Mouse (Mus musculus): ENCODE results near the gene Rhoa. TPM values are rescaled to one million over a fixed set of nuclear protein-coding genes. Genes with fewer than 3 reads are reported as not detected.

The Rhoa gene
- polyA plus RNA-seq, 1 experiment from 2014 or later: 437 TPM

GRCm38 (mm10) chr9:108343331-108343730 is 37.4 kb downstream of the Rhoa start:
- no peak for ATAC-seq (ENCODE audit: insufficient number of reproducible peaks, insufficient read depth, low FRiP score, low TSS enrichment, low read depth)
- Histone ChIP-seq H3K9me3 (no peaks in the 10 kb centered on the region), H3K4me3 (no peak overlapping the region), H3K4me2 (no peak overlapping the region), H3K9ac (no peak overlapping the region), H3K27ac (no peak overlapping the region), H3K27me3 (no peaks in the 10 kb centered on the region), H3K36me3 (no peaks in the 10 kb centered on the region), H3K4me1 (peaks cover 24% of the 10 kb centered on the region)
- 89% methylated on average over 3 of the region's 3 CpGs for WGBS

GRCm38 (mm10) chr9:108343835-108344234 is 37.9 kb downstream of the Rhoa start:
- ATAC-seq (ENCODE audit: insufficient number of reproducible peaks, insufficient read depth, low FRiP score, low TSS enrichment, low read depth): no peak
- Histone ChIP-seq H3K27me3 (no peaks in the 10 kb centered on the region), H3K4me3 (no peak overlapping the region), H3K9ac (no peak overlapping the region), H3K4me1 (peaks cover 24% of the 10 kb centered on the region), H3K4me2 (no peak overlapping the region), H3K36me3 (no peaks in the 10 kb centered on the region), H3K27ac (no peak overlapping the region), H3K9me3 (no peaks in the 10 kb centered on the region)
- WGBS: 96% methylated on average over 1 of the region's 1 CpGs

DNA sequence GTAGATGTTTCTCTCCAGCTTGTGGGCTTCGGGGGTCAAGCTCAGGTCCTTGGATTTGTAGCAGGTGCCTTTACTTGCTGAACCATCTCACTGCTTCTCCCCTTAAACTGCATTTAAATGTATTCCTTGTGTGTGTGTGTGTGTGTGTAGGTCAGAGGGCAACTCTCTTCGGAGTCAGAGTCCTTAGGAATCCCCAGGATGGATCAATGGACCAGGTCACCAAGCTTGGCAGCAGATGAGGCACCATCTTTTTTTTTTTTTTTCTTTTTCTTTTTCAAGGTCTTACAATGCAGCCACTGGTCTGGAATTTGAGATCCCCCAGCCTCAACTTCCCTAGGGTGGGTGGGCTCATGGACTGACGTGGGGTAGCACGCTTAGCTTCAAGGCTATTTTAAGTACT is 38.5 kb downstream of the Rhoa start:
- no peak for ATAC-seq (ENCODE audit: insufficient number of reproducible peaks, insufficient read depth, low FRiP score, low TSS enrichment, low read depth)
- Histone ChIP-seq H3K9me3 (no peaks in the 10 kb centered on the region), H3K27me3 (no peaks in the 10 kb centered on the region), H3K4me1 (peaks cover 30% of the 10 kb centered on the region), H3K4me3 (no peak overlapping the region), H3K27ac (no peak overlapping the region), H3K4me2 (no peak overlapping the region), H3K9ac (no peak overlapping the region), H3K36me3 (no peaks in the 10 kb centered on the region)
- WGBS: 77% methylated on average over 4 of the region's 4 CpGs

DNA sequence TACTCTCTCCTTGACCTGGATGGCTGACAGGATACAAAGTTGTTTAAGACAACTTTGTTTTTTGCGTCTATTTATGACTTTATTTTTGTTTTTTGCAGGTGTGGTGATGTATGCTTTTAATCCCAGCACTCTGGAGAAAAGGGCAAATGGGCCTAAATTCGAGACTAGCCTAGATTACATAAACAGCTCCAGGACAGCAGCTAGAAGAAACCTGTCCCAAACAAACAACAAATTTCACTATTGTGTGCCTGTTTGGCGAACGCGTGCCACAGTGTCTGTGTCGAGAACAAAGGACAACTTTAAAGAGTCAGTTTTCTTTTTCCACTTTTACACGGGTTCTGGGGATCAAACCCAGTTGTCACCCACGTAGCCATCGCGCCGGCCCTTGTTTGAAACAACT is 41.1 kb downstream of the Rhoa start:
- H3K4me2 ChIP-seq: peak overlapping the region; percentile 81
- 3% methylated on average over 11 of the region's 11 CpGs for WGBS
- no peaks in the 10 kb centered on the region for H3K27me3 ChIP-seq
- H3K4me3 ChIP-seq: peak overlapping the region; percentile 93
- H3K9ac ChIP-seq: peak overlapping the region; percentile 92
- peaks cover 23% of the 10 kb centered on the region for H3K36me3 ChIP-seq
- H3K27ac ChIP-seq: peak overlapping the region; percentile 97
- no peak for ATAC-seq (ENCODE audit: insufficient number of reproducible peaks, insufficient read depth, low FRiP score, low TSS enrichment, low read depth)
- H3K4me1 ChIP-seq: peaks cover 14% of the 10 kb centered on the region
- H3K9me3 ChIP-seq: no peaks in the 10 kb centered on the region

GRCm38 (mm10) chr9:108347540-108348289 is 41.8 kb downstream of the Rhoa start, which contains the start of gene Usp4:
Usp4 (plus strand) TSS chr9:108347853.
- peak within 1 kb of the TSS; percentile 93 for H3K4me3 ChIP-seq
- H3K36me3 ChIP-seq: peaks cover 30% of the 10 kb centered on the region
- H3K27me3 ChIP-seq: no peaks in the 10 kb centered on the region
- peak within 1 kb of the TSS; percentile 81 for H3K4me2 ChIP-seq
- ATAC-seq (ENCODE audit: insufficient number of reproducible peaks, insufficient read depth, low FRiP score, low TSS enrichment, low read depth): peak; percentile 92
- WGBS: under 1% methylated on average over 62 of the region's 75 CpGs
- peaks cover 14% of the 10 kb centered on the region for H3K4me1 ChIP-seq
- no peaks in the 10 kb centered on the region for H3K9me3 ChIP-seq
- H3K27ac ChIP-seq: peak within 1 kb of the TSS; percentile 97
- peak within 1 kb of the TSS; percentile 92 for H3K9ac ChIP-seq

DNA sequence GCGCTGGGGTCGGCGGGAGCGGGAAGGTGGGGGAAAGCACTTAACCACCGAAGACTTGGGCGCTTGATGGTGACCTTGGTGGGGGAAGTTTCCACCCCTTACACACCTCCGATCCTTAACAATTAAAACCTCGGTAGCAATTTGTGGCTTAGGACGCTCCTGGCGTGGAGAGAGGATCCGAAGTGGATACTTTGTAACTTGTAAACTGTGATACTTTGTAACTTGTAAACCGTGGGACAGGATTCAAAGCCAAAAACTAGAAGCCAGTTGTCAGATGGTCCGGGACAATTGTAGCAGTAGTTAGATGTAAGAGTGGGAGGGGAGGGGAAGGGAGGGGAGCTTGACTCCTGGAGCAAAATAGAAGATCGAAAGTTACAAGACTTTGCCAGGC is 42.4 kb downstream of the Rhoa start:
- Histone ChIP-seq H3K4me3 (peak overlapping the region; percentile 93), H3K4me2 (peak overlapping the region; percentile 81), H3K9ac (peak overlapping the region; percentile 92), H3K4me1 (peaks cover 14% of the 10 kb centered on the region), H3K27me3 (no peaks in the 10 kb centered on the region), H3K27ac (peak overlapping the region; percentile 97; the same call in 1 of the 2 replicates), H3K36me3 (peaks cover 36% of the 10 kb centered on the region), H3K9me3 (no peaks in the 10 kb centered on the region)
- no peak for ATAC-seq (ENCODE audit: insufficient number of reproducible peaks, insufficient read depth, low FRiP score, low TSS enrichment, low read depth)
- 4% methylated on average over 14 of the region's 14 CpGs for WGBS

GRCm38 (mm10) chr9:108349727-108350126 is 43.8 kb downstream of the Rhoa start:
- Histone ChIP-seq H3K9ac (peak overlapping the region; percentile 92; the same call in 1 of the 2 replicates), H3K4me3 (no peak overlapping the region), H3K27me3 (no peaks in the 10 kb centered on the region), H3K36me3 (peaks cover 50% of the 10 kb centered on the region), H3K27ac (no peak overlapping the region), H3K4me2 (no peak overlapping the region), H3K4me1 (peaks cover 14% of the 10 kb centered on the region), H3K9me3 (no peaks in the 10 kb centered on the region)
- no peak for ATAC-seq (ENCODE audit: insufficient number of reproducible peaks, insufficient read depth, low FRiP score, low TSS enrichment, low read depth)
- WGBS: 83% methylated on average over 4 of the region's 4 CpGs

DNA sequence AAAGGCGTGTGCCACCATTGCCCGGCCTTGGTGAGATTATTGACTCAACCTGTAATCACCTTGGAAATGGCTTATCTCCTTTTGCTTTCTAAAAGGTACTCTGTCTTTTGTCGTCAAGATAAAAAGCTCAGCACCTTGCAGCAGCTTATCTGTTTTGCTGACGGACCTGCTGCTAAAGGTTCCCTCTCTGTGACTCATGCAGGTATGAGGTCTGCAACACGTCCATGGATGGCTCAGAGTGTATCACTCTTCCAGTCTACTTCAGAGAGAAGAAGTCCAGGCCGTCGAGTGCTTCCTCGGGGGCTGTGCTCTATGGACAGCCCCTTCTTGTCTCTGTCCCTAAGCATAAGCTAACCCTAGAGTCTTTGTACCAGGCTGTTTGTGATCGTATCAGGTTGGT is 72.3 kb downstream of the Rhoa start:
- 92% methylated on average over 9 of the region's 9 CpGs for WGBS
- no peak overlapping the region for H3K9ac ChIP-seq
- no peak overlapping the region for H3K4me2 ChIP-seq
- H3K27me3 ChIP-seq: no peaks in the 10 kb centered on the region
- no peak for ATAC-seq (ENCODE audit: insufficient number of reproducible peaks, insufficient read depth, low FRiP score, low TSS enrichment, low read depth)
- no peak overlapping the region for H3K4me3 ChIP-seq
- no peaks in the 10 kb centered on the region for H3K4me1 ChIP-seq
- no peak overlapping the region for H3K27ac ChIP-seq
- H3K36me3 ChIP-seq: peaks cover 95% of the 10 kb centered on the region
- no peaks in the 10 kb centered on the region for H3K9me3 ChIP-seq

- Histone ChIP-seq H3K4me1 (no peaks in the 10 kb centered on the region), H3K9ac (no peak overlapping the region), H3K9me3 (no peaks in the 10 kb centered on the region), H3K27me3 (no peaks in the 10 kb centered on the region), H3K4me2 (no peak overlapping the region), H3K36me3 (peaks cover 95% of the 10 kb centered on the region), H3K4me3 (no peak overlapping the region), H3K27ac (no peak overlapping the region)
- ATAC-seq (ENCODE audit: insufficient number of reproducible peaks, insufficient read depth, low FRiP score, low TSS enrichment, low read depth): no peak
- WGBS: 91% methylated on average over 5 of the region's 5 CpGs
Measured at GRCm38 (mm10) chr9:108378736-108379135, 72.8 kb downstream of the Rhoa start.

GRCm38 (mm10) chr9:108379294-108379693 is 73.4 kb downstream of the Rhoa start:
- Histone ChIP-seq H3K4me1 (no peaks in the 10 kb centered on the region), H3K27ac (no peak overlapping the region), H3K4me3 (no peak overlapping the region), H3K36me3 (peaks cover 95% of the 10 kb centered on the region), H3K9me3 (no peaks in the 10 kb centered on the region), H3K27me3 (no peaks in the 10 kb centered on the region), H3K9ac (no peak overlapping the region), H3K4me2 (no peak overlapping the region)
- ATAC-seq (ENCODE audit: insufficient number of reproducible peaks, insufficient read depth, low FRiP score, low TSS enrichment, low read depth): no peak
- WGBS: 87% methylated on average over 4 of the region's 4 CpGs

GRCm38 (mm10) chr9:108381382-108381781 is 75.5 kb downstream of the Rhoa start:
- no peaks in the 10 kb centered on the region for H3K9me3 ChIP-seq
- peaks cover 94% of the 10 kb centered on the region for H3K36me3 ChIP-seq

GRCm38 (mm10) chr9:108385006-108385405 is 79.1 kb downstream of the Rhoa start:
- 59% methylated on average over 7 of the region's 7 CpGs for WGBS
- no peak overlapping the region for H3K4me2 ChIP-seq
- no peak overlapping the region for H3K4me3 ChIP-seq
- H3K9me3 ChIP-seq: no peaks in the 10 kb centered on the region
- no peaks in the 10 kb centered on the region for H3K4me1 ChIP-seq
- ATAC-seq (ENCODE audit: insufficient number of reproducible peaks, insufficient read depth, low FRiP score, low TSS enrichment, low read depth): no peak
- H3K27ac ChIP-seq: no peak overlapping the region
- no peaks in the 10 kb centered on the region for H3K27me3 ChIP-seq
- H3K9ac ChIP-seq: no peak overlapping the region
- H3K36me3 ChIP-seq: peaks cover 93% of the 10 kb centered on the region

More at GRCm38 (mm10) chr9:108381382-108381781, 75.5 kb downstream of the Rhoa start:
- no peak overlapping the region for H3K9ac ChIP-seq
- H3K4me2 ChIP-seq: no peak overlapping the region
- no peak for ATAC-seq (ENCODE audit: insufficient number of reproducible peaks, insufficient read depth, low FRiP score, low TSS enrichment, low read depth)
- no peak overlapping the region for H3K27ac ChIP-seq
- no peaks in the 10 kb centered on the region for H3K4me1 ChIP-seq
- no peaks in the 10 kb centered on the region for H3K27me3 ChIP-seq
- 94% methylated on average over 9 of the region's 9 CpGs for WGBS
- H3K4me3 ChIP-seq: no peak overlapping the region
